Mouse (Mus musculus) erythroblast, embryonic 14.5 days (primary cell): ENCODE results near the gene Mpv17l2.

Experiments used
- GATA1 ChIP-seq: IDR thresholded peaks from 2 replicates; pipeline ENCODE4 v1.6.1; 2012; ENCODE audit warnings: low read length, inconsistent platforms, mixed read lengths
- TAL1 ChIP-seq: IDR thresholded peaks from 3 replicates; pipeline ENCODE4 v1.6.1; 2012; ENCODE audit warnings: low read length, inconsistent platforms, mixed read lengths

GRCm38 (mm10) chr8:70742176-70742575, 18.6 kb downstream of the Mpv17l2 start:
- TF ChIP-seq TAL1: no peak
- no peak for TF ChIP-seq GATA1
